Mouse (Mus musculus) kidney, adult 2 months (tissue): Measurements from ENCODE around the gene E330009J07Rik.

Experiments
- CTCF ChIP-seq: fragments of 200-500 bp; conservative IDR thresholded peaks from 2 replicates; pipeline ENCODE4 v1.5.1; 2011; ENCODE audit warnings: low read depth, mild to moderate bottlenecking, control low read depth, low read length, moderate library complexity, mixed read lengths; ENCODE audit not compliant: insufficient read depth, insufficient read length
- POLR2A ChIP-seq: fragments of 200-500 bp; IDR thresholded peaks from one replicate; pipeline ENCODE4 v1.6.1; 2011; ENCODE audit warnings: low read depth, low read length, control low read depth

DNA sequence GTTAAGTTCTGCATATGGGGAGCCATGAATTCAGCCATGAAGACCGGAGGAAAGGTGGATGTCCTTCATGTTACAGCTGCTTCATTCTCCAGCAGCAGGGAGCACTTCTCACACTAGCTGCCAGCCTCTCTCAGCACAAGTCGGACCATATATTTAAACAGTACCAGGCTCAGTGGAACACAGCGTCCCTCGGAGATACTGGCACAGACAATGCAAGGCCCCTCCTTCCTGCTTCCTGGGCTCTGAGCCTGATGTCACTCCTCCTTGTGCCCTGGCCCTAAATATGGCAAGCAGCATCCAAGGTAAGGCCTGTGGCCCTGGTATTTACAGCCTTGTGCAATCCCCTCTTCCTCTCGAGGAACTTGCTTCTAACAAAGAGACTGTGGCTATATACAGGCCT, 20.1 kb downstream of the E330009J07Rik start:
- TF ChIP-seq POLR2A (no peak), CTCF (no peak)
